Mouse (Mus musculus): ENCODE measurements around the gene Rusc2.

The Rusc2 gene

DNA sequence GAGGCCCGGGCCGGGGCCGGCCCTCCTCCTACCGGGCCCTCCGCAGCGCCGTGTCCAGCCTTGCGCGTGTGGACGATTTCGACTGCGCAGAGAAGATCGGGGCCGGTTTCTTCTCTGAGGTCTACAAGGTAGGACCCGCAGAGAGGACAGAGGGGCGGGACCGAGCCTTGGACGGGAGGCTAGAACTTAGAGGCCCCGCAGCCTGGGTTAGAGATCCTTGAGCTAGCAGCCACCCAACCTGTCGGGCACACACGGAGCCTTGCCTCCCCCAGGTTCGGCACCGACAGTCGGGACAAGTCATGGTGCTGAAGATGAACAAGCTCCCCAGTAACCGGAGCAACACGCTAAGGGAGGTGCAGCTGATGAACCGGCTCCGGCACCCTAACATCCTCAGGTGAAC is 61.7 kb downstream of the Rusc2 start:
- DNase-seq (ENCODE audit: low spot score) = peak; percentile 41

- no peak for DNase-seq (ENCODE audit: low spot score)
Observed at GRCm38 (mm10) chr4:43447251-43447650, 65.5 kb downstream of the Rusc2 start.

GRCm38 (mm10) chr4:43448554-43448953 is 66.8 kb downstream of the Rusc2 start:
- DNase-seq (ENCODE audit: low spot score) = no peak

GRCm38 (mm10) chr4:43452315-43452714 is 70.5 kb downstream of the Rusc2 start:
- no peak for DNase-seq (ENCODE audit: low spot score)

GRCm38 (mm10) chr4:43453413-43453812 is 71.6 kb downstream of the Rusc2 start:
- peak; percentile 28 for DNase-seq (ENCODE audit: low spot score)

GRCm38 (mm10) chr4:43454041-43454836 is 72.5 kb downstream of the Rusc2 start, which contains the start of gene Cd72:
TSS of gene Cd72 (minus strand) at chr4:43454628.
- peak; percentile 21 for DNase-seq (ENCODE audit: low spot score)

GRCm38 (mm10) chr4:43456470-43456869 is 74.7 kb downstream of the Rusc2 start:
- no peak for DNase-seq (ENCODE audit: low spot score)

- DNase-seq (ENCODE audit: low spot score) = no peak
Observed at GRCm38 (mm10) chr4:43457124-43457523, 75.3 kb downstream of the Rusc2 start.

GRCm38 (mm10) chr4:43463102-43463501 is 81.3 kb downstream of the Rusc2 start:
- no peak for DNase-seq (ENCODE audit: low spot score)

DNA sequence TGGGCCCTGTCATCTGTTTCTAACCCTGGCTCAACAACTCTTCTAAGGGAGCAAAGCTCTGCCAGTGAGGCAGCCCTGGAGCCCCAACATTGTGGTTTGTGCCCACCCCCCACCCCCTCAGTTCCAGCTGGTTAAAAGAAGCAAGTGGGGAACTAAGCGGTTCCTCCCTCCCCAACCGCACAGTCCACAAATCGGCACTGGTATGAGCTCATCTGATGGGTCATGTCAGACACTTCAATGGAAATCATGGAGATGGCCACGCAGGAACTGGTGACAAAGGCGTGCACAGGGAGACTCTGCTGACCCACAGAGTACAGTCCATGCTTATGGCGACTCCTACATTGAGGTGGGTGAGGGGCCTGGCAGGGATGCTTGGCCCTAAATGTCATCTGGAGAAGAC is 84.2 kb downstream of the Rusc2 start:
- no peak for DNase-seq (ENCODE audit: low spot score)

DNA sequence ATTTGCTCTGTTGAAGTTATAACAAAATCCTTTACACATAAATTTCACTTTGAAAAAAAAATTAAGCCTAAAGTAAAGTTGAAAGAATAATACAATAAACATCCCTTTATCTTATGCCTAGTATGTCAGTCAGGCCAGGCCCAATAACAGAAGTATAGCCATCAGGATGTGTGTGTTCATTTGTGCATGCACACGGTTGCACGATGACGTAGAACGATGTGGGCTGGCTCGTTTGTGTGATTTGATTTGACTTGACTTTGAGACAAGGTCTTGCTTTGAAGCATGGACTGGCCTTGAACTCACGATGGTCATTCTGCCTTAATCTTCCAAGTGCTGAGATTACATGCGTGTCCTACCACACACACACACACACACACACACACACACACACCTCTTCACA is 85.1 kb downstream of the Rusc2 start:
- DNase-seq (ENCODE audit: low spot score) = no peak

DNA sequence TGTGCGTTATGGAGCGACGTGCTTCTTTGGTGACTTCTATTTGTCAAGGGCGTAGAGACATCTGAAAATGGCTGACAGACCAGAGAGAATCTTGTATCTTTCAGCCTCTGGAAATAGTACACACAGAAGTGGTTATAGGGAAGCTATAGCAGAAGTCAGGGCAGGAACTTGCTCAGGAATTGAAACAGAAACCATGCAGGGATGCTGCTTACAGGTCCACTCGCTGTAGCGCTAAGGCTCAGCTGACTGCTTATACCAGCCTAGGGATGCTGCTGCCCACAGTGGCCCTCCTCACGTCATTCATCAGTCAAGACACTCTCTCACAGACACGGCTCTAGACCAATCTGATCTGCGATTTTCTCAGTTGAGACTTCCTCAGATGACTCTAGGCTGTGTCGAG is 88.5 kb downstream of the Rusc2 start:
- DNase-seq (ENCODE audit: low spot score) = no peak

- no peak for DNase-seq (ENCODE audit: low spot score)
Observed at GRCm38 (mm10) chr4:43473636-43474035, 91.9 kb downstream of the Rusc2 start.

- DNase-seq (ENCODE audit: low spot score) = no peak
Observed at GRCm38 (mm10) chr4:43476604-43477003, 94.8 kb downstream of the Rusc2 start.

Measured in embryo, embryonic 10 days (tissue).